Mouse (Mus musculus): Measurements from ENCODE around the gene Ramp1. TPM values are rescaled to one million over a fixed set of nuclear protein-coding genes. Genes with fewer than 3 reads are reported as not detected.
A peak's percentile ranks its signal among the peaks of the same experiment; 100 is the strongest.

The Ramp1 gene
- polyA plus RNA-seq, 1 experiment from 2014 or later = 0.47 TPM

DNA sequence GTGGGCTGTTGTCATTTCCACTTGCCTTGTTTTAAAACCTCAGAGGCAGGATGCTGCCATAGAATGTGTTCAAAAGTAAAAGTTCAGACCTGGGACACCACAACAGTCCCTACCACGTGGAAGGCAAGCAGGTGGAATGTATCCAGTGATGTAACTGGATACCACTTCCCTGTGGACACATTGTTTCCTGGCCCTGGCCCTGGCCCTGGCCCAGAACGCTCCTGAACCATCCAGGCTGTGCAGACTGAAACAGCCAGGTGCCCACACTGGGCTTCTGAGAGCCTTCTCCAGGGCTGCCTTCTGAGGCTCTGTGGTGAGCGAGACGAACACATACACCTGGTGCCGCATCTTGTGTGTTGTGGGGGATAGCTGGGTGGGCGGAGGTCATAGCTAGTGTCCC is 26.0 kb downstream of the Ramp1 start:
- no peak overlapping the region for H3K27ac ChIP-seq (replicated peaks)
- no peaks in the 10 kb centered on the region for H3K27me3 ChIP-seq (ENCODE audit: low read depth, poor library complexity, severe bottlenecking)
- no peaks in the 10 kb centered on the region for H3K9me3 ChIP-seq (replicated peaks)
- H3K36me3 ChIP-seq = no peaks in the 10 kb centered on the region
- DNase-seq (ENCODE audit: low spot score) = no peak
- 88% methylated on average over 6 of the region's 6 CpGs for WGBS
- no peak overlapping the region for H3K4me3 ChIP-seq
- no peaks in the 10 kb centered on the region for H3K4me1 ChIP-seq

DNA sequence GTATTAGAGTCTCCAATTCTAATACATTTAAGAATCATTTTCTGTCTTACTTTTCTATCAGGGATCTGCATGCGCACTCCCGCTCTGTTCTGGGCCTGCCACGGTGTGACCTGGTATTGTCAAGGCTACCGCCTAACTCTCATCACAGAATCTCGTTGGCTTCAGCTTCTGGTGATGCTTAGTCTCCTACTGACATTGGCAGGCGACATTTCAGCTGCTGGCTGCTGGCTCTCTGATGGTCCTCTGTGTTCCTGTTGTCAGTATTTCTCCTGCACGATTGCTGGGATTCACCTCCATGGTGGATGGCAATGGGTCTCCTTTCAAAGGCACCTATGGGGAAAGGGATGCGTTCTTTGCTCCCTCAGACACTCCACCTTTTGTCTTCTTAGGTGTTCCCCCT is 26.7 kb downstream of the Ramp1 start:
- 84% methylated on average over 8 of the region's 8 CpGs for WGBS
- H3K36me3 ChIP-seq = no peaks in the 10 kb centered on the region
- H3K4me3 ChIP-seq = no peak overlapping the region
- H3K27ac ChIP-seq (replicated peaks) = no peak overlapping the region
- H3K4me1 ChIP-seq = no peaks in the 10 kb centered on the region
- H3K27me3 ChIP-seq (ENCODE audit: low read depth, poor library complexity, severe bottlenecking) = no peaks in the 10 kb centered on the region
- H3K9me3 ChIP-seq (replicated peaks) = no peaks in the 10 kb centered on the region
- DNase-seq (ENCODE audit: low spot score) = no peak

DNA sequence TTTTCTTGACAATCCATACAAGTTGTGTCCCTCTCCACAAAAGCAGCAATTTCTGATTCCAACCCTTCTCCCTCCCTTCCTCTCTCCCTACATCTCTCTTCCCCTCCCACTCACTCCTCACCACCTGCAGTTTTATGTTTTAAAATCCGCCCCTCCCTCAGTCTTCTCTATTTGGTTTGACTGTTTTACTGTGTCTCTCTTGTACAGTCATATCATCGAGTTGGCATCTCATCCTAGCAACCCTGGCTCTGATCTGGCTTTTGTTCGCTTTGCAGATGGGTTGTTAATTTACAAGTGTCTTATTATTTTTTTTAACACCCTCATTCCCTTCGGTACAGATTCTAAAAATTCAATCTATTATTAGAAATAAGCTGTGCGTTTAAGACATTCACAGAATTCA is 27.3 kb downstream of the Ramp1 start:
- Histone ChIP-seq H3K9me3 (replicated peaks) (no peaks in the 10 kb centered on the region), H3K36me3 (no peaks in the 10 kb centered on the region), H3K27ac (replicated peaks) (no peak overlapping the region), H3K4me1 (no peaks in the 10 kb centered on the region), H3K27me3 (ENCODE audit: low read depth, poor library complexity, severe bottlenecking) (no peaks in the 10 kb centered on the region), H3K4me3 (no peak overlapping the region)
- DNase-seq (ENCODE audit: low spot score) = no peak
- WGBS = 89% methylated on average over 5 of the region's 5 CpGs

DNA sequence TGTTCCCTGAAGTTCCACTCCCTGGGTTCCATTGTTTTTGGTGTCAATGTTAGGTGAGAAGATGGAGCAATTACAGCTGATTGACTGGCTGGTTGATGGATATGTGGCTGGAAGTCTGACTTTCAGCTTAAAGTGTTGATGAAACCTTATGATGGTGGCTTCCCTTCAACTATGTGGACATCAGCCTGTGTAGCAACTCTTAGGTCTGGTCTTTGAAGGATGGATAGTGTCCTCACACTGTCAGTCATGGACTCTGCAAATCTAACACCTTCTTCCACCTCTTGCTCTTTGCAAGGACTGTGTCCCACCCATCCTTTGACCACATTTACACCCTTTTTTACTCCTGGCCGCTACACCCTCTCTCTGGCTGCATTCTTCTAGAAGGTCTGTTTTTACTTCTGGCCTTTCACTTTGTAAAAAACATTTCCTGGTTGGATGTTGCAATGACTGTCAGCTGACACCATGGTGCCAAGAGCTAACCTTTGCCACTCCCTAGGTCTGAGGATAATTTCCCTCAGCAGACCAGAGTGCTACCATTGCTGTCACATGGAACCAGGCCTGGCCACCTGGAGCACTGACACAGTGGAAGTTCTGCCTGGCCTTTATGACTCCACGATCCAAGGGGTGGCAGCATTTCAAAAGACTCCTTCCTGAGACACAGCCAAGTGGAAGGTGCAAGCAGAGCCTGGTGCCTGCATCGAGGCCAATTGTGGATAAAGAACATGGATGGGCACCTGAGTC is 27.9 kb downstream of the Ramp1 start:
- Histone ChIP-seq H3K4me3 (no peak overlapping the region), H3K27me3 (ENCODE audit: low read depth, poor library complexity, severe bottlenecking) (no peaks in the 10 kb centered on the region), H3K27ac (replicated peaks) (no peak overlapping the region), H3K4me1 (no peaks in the 10 kb centered on the region), H3K36me3 (no peaks in the 10 kb centered on the region), H3K9me3 (replicated peaks) (no peaks in the 10 kb centered on the region)
- DNase-seq (ENCODE audit: low spot score) = no peak
- 82% methylated on average over 3 of the region's 3 CpGs for WGBS

DNA sequence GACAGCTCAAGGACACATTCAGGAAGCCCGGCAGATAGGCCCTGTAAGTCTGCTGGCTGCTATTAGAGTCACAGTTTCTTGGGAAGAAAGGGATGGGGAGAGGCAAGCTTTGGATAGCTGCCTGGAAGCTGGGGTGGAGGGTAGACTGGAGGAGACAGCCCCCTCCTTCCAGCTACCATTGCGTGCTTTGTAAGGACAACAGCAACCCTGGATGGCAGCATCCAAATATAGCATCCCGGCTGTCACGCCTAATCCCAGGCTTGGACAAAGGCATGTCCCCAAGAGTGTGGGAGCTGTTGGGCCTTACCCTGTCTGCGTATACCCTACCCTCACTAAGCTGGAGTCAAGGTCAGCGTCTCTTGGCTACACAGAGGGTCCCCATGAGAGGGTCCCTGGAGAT is 29.7 kb downstream of the Ramp1 start:
- H3K4me1 ChIP-seq = 0 out of 2 replicates have a peak, but pooled peaks cover 4% of the 10 kb centered on the region
- H3K36me3 ChIP-seq = no peaks in the 10 kb centered on the region
- 90% methylated on average over 6 of the region's 6 CpGs for WGBS
- H3K27me3 ChIP-seq (ENCODE audit: low read depth, poor library complexity, severe bottlenecking) = no peaks in the 10 kb centered on the region
- H3K9me3 ChIP-seq (replicated peaks) = no peaks in the 10 kb centered on the region
- H3K27ac ChIP-seq (replicated peaks) = no peak overlapping the region
- no peak overlapping the region for H3K4me3 ChIP-seq
- no peak for DNase-seq (ENCODE audit: low spot score)

DNA sequence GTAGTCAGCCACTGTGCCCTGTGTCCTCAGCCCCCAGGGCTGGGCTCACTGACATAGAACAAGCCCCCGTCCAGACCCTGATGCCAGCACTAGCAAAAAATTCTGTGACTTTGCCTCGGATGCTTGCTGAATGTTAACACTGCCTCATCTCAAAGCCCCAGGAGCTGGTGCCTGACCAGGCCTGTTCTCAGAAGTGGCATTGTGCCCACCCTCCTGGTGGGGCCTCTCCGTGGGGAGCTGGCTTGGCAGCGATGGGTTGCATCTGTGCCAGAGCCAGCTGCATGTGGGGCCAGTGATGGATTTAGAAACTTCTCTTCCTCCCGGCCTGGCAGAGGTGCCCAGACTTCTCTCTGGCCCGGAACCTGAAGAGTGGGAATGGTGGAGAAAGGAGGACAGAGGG is 30.2 kb downstream of the Ramp1 start:
- WGBS = 89% methylated on average over 6 of the region's 6 CpGs
- no peaks in the 10 kb centered on the region for H3K27me3 ChIP-seq (ENCODE audit: low read depth, poor library complexity, severe bottlenecking)
- DNase-seq (ENCODE audit: low spot score) = no peak
- H3K4me1 ChIP-seq = 0 out of 2 replicates have a peak, but pooled peaks cover 4% of the 10 kb centered on the region
- H3K4me3 ChIP-seq = no peak overlapping the region
- H3K27ac ChIP-seq (replicated peaks) = no peak overlapping the region
- no peaks in the 10 kb centered on the region for H3K36me3 ChIP-seq
- no peaks in the 10 kb centered on the region for H3K9me3 ChIP-seq (replicated peaks)

DNA sequence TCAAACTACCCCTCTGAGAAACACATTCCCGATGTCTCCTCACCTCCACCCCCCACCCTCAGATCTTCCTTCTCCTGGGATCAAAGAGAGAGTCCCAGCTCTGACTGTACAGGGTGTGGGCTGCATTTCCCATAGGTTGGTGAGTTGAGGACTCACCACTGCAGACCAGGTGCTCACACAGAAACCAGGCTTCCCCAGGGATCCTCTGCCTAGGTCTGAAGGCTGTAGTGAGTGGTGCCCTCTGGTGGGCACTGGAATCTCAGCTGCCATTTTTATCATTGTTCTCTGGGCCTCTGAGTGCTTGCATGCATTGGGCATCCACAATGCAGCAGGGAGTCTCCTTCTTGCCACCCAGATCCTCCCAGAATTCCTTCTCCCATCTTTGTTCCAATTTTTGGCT is 31.5 kb downstream of the Ramp1 start:
- Histone ChIP-seq H3K4me1 (0 out of 2 replicates have a peak, but pooled peaks cover 4% of the 10 kb centered on the region), H3K4me3 (no peak overlapping the region), H3K27ac (replicated peaks) (no peak overlapping the region), H3K36me3 (no peaks in the 10 kb centered on the region), H3K9me3 (replicated peaks) (no peaks in the 10 kb centered on the region), H3K27me3 (ENCODE audit: low read depth, poor library complexity, severe bottlenecking) (no peaks in the 10 kb centered on the region)
- peak; percentile 39 for DNase-seq (ENCODE audit: low spot score)
- WGBS = 90% methylated on average over 1 of the region's 1 CpGs

DNA sequence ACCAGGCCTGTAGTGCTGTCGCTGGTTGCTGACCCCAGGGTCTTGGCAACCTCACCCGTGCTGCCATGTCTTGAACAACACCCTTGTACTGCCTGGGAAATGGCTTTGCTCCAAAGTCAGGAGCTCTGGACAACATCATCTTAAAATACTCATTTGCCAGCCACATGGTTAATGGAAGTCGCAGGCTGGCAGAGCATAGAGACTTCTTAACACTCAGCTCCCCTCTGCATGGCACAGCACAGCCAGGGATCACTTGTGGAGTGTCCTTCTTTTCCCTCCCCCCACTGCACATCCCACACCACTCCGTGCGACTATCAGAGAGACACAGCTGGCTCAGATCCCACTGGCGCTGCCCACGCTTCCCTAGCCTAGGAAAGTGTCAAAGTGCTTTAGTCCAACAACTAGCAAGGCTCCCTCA is 32.0 kb downstream of the Ramp1 start:
- Histone ChIP-seq H3K9me3 (replicated peaks) (no peaks in the 10 kb centered on the region), H3K27me3 (ENCODE audit: low read depth, poor library complexity, severe bottlenecking) (no peaks in the 10 kb centered on the region), H3K4me3 (no peak overlapping the region), H3K4me1 (0 out of 2 replicates have a peak, but pooled peaks cover 4% of the 10 kb centered on the region), H3K36me3 (no peaks in the 10 kb centered on the region), H3K27ac (replicated peaks) (no peak overlapping the region)
- WGBS = 85% methylated on average over 7 of the region's 7 CpGs
- DNase-seq (ENCODE audit: low spot score) = no peak

DNA sequence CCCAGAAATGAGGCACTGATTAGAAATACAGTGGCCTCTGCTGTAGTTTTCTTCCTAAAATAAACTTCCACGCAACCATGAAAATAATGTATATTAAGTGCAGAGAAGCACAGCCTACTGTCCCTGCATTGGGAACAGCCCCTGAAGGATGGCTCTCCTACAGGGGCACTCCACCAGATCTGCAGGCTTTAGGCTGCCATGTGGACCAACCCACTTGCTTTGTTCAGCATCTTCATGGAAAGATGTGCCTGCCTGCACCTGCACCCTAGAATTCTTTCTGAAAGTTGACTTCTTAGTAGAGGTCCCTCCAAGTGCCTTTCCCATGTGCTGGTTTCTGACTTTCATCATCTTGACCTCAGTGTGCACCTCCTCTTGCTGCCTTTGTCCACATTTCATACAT is 35.6 kb downstream of the Ramp1 start:
- no peaks in the 10 kb centered on the region for H3K27me3 ChIP-seq (ENCODE audit: low read depth, poor library complexity, severe bottlenecking)
- no peaks in the 10 kb centered on the region for H3K9me3 ChIP-seq (replicated peaks)
- H3K36me3 ChIP-seq = no peaks in the 10 kb centered on the region
- no peak overlapping the region for H3K4me3 ChIP-seq
- WGBS = 93% methylated on average over 1 of the region's 1 CpGs
- peaks cover 9% of the 10 kb centered on the region; the same call in 1 of the 2 replicates for H3K4me1 ChIP-seq
- H3K27ac ChIP-seq (replicated peaks) = no peak overlapping the region
- no peak for DNase-seq (ENCODE audit: low spot score)

DNA sequence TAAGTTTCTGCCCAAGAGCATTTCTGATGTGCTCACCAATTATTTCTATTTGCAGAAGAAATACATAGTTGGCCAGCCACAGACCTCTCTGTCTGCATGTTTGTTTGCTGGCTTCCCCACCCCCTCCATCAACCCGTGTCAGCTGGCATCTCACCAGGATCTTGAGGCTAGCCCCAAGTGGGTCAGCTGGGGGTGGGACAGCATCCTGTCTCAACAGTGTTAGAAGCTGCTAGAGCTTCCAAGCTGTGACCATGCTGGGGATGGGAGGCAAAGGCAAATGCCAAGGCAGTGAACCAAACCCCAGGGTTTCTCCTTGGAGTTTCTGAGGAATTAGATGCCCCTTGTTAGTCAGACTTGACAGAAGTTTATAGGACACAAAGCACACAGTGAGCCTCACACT is 36.4 kb downstream of the Ramp1 start:
- H3K27me3 ChIP-seq (ENCODE audit: low read depth, poor library complexity, severe bottlenecking) = no peaks in the 10 kb centered on the region
- H3K4me1 ChIP-seq = peaks cover 9% of the 10 kb centered on the region; the same call in 1 of the 2 replicates
- no peaks in the 10 kb centered on the region for H3K9me3 ChIP-seq (replicated peaks)
- no peaks in the 10 kb centered on the region for H3K36me3 ChIP-seq
- no peak for DNase-seq (ENCODE audit: low spot score)
- H3K4me3 ChIP-seq = no peak overlapping the region
- WGBS = 73% methylated on average over 1 of the region's 1 CpGs
- H3K27ac ChIP-seq (replicated peaks) = no peak overlapping the region

DNA sequence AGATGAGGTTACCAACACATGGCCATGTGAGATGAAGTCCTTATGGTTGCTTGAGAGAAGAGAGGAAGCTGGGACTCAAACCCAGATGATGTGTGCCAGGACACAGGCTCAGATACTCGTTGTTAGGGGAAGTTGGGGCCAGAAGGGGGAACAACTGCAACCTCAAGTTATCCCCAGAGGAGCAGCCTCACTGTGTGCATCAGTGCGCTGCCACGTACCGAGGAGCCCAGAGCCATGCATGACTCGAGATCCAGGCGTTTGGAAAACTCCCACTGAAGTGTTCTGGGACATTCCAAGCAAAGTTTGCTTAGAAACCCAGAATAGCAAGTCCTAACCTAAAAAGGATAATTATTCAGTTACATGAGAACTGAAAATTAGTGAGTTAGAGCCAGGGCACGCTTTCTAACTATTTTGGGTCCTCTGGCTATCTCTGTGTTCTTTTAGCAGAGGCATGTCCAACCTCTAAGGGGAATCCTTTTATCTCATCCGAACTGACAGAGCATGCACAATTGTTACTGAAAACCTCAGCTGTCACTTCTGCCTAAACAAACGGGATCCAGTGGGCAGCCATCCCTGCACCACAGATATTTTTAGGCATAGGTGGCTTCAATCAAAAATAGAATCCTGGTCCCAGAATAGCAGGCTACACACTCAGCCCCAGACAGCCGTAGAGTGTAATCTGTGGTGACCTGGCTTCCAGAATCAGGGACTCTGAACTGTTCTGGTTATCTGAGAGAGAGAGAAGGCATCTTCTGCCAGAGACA is 37.1 kb downstream of the Ramp1 start:
- no peak for DNase-seq (ENCODE audit: low spot score)
- Histone ChIP-seq H3K36me3 (no peaks in the 10 kb centered on the region), H3K4me3 (no peak overlapping the region), H3K4me1 (peaks cover 9% of the 10 kb centered on the region; the same call in 1 of the 2 replicates), H3K27me3 (ENCODE audit: low read depth, poor library complexity, severe bottlenecking) (no peaks in the 10 kb centered on the region), H3K9me3 (replicated peaks) (no peaks in the 10 kb centered on the region), H3K27ac (replicated peaks) (no peak overlapping the region)
- 72% methylated on average over 10 of the region's 10 CpGs for WGBS

DNA sequence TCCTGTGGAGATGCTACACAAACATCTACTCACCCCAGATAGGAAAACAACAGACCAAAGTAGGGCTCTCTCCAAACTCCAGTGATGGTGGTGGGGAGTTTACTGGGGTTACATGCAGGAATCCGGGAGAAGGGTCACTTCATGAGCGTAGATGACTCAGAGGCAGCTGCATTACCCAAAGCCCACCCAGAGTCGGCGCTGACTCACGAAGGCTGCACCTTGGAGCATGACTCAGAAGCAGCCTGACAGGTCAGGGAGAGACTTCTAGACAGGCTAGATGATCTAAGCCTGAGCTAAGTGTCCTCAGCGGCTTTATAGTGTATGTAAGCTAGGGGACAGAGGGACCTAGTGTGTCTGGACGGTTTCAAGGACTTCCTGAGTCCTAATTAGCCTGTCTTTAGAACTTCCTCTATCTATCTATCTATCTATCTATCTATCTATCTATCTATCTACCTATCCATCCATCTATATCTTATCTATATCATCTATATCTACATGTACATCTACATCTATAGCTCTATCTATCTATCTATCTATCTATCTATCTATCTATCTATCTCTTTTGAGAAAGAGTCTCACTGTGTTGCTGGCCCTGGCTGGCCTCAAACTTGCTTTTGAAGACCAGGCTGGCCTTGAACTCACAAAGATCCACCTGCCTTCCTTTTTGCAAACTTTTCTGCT is 40.2 kb downstream of the Ramp1 start:
- no peak for DNase-seq (ENCODE audit: low spot score)
- no peak overlapping the region for H3K27ac ChIP-seq (replicated peaks)
- WGBS = 85% methylated on average over 7 of the region's 7 CpGs

DNA sequence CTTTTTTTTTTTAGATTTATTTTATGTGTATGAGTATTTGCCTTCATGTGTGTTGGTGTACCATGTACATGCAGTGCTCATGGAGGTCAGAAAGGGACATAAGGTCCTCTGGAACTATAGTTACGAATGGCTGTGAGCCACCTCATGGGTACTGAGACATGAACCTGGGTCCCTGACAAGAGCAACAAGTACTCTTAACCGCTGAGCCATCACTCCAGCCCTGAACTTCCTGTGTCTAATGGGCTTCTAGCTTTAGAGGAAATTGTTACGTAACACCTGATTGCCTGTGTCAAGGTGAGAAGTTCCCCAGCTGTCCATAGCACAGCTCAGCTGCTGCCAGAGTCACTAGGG is 40.7 kb downstream of the Ramp1 start:
- H3K27me3 ChIP-seq (ENCODE audit: low read depth, poor library complexity, severe bottlenecking) = no peaks in the 10 kb centered on the region
- H3K27ac ChIP-seq (replicated peaks) = no peak overlapping the region
- H3K36me3 ChIP-seq = no peaks in the 10 kb centered on the region
- DNase-seq (ENCODE audit: low spot score) = no peak
- H3K9me3 ChIP-seq (replicated peaks) = no peaks in the 10 kb centered on the region
- H3K4me1 ChIP-seq = peaks cover 5% of the 10 kb centered on the region; the same call in 1 of the 2 replicates
- no peak overlapping the region for H3K4me3 ChIP-seq
- WGBS = 89% methylated on average over 3 of the region's 3 CpGs

More for the DNA sequence above, 40.2 kb downstream of the Ramp1 start:
- H3K27me3 ChIP-seq (ENCODE audit: low read depth, poor library complexity, severe bottlenecking) = no peaks in the 10 kb centered on the region
- no peaks in the 10 kb centered on the region for H3K36me3 ChIP-seq
- no peaks in the 10 kb centered on the region for H3K9me3 ChIP-seq (replicated peaks)
- no peak overlapping the region for H3K4me3 ChIP-seq
- peaks cover 5% of the 10 kb centered on the region; the same call in 1 of the 2 replicates for H3K4me1 ChIP-seq
